Mouse (Mus musculus): ENCODE data around the gene Serpinb7. TPM values are rescaled to one million over a fixed set of nuclear protein-coding genes. Genes with fewer than 3 reads are reported as not detected.

Gene Serpinb7
- polyA plus RNA-seq, 1 experiment from 2014 or later: 32.8 TPM

GRCm38 (mm10) chr1:107489577-107489976 lies 90.1 kb downstream of the Serpinb7 start:
- ATAC-seq (ENCODE audit: insufficient number of reproducible peaks, low FRiP score, low TSS enrichment, low read depth): no peak
- Histone ChIP-seq H3K36me3 (no peaks in the 10 kb centered on the region), H3K4me1 (no peaks in the 10 kb centered on the region), H3K9ac (no peak overlapping the region), H3K4me3 (replicated peaks) (no peak overlapping the region), H3K9me3 (replicated peaks) (no peaks in the 10 kb centered on the region), H3K4me2 (replicated peaks) (no peak overlapping the region), H3K27me3 (no peaks in the 10 kb centered on the region), H3K27ac (replicated peaks) (no peak overlapping the region)
- 42% methylated on average over 8 of the region's 8 CpGs for WGBS

GRCm38 (mm10) chr1:107496789-107497188 lies 97.3 kb downstream of the Serpinb7 start:
- no peak overlapping the region for H3K27ac ChIP-seq (replicated peaks)
- ATAC-seq (ENCODE audit: insufficient number of reproducible peaks, low FRiP score, low TSS enrichment, low read depth): no peak
- H3K27me3 ChIP-seq: no peaks in the 10 kb centered on the region
- H3K4me3 ChIP-seq (replicated peaks): no peak overlapping the region
- WGBS: 53% methylated on average over 2 of the region's 2 CpGs
- no peaks in the 10 kb centered on the region for H3K36me3 ChIP-seq
- no peaks in the 10 kb centered on the region for H3K4me1 ChIP-seq
- H3K9me3 ChIP-seq (replicated peaks): no peaks in the 10 kb centered on the region
- H3K9ac ChIP-seq: no peak overlapping the region
- no peak overlapping the region for H3K4me2 ChIP-seq (replicated peaks)

GRCm38 (mm10) chr1:107502025-107502424 lies 102.6 kb downstream of the Serpinb7 start:
- Histone ChIP-seq H3K4me1 (no peaks in the 10 kb centered on the region), H3K4me2 (replicated peaks) (no peak overlapping the region), H3K36me3 (no peaks in the 10 kb centered on the region), H3K4me3 (replicated peaks) (no peak overlapping the region), H3K27ac (replicated peaks) (no peak overlapping the region), H3K9ac (no peak overlapping the region), H3K9me3 (replicated peaks) (no peaks in the 10 kb centered on the region), H3K27me3 (no peaks in the 10 kb centered on the region)
- no peak for ATAC-seq (ENCODE audit: insufficient number of reproducible peaks, low FRiP score, low TSS enrichment, low read depth)

Other genes starting within 250 kb of the Serpinb7 start
- gene Serpinb3b, start 121.3 kb upstream of the Serpinb7 start, polyA plus RNA-seq (2015; fragmentation: Nextera tagmentation; extraction: Ambion mirVana): 6.2 and 7.4 TPM in 2 replicates
- 4.1 and 5.2 TPM in 2 replicates for gene Serpinb3c, start 121.3 kb upstream of the Serpinb7 start, polyA plus RNA-seq (2015; fragmentation: Nextera tagmentation; extraction: Ambion mirVana)
- 22.3 and 34.7 TPM in 2 replicates for gene Serpinb11, start 38.5 kb upstream of the Serpinb7 start, polyA plus RNA-seq (2015; fragmentation: Nextera tagmentation; extraction: Ambion mirVana)
- gene Serpinb2, start 111.8 kb downstream of the Serpinb7 start, polyA plus RNA-seq (2015; fragmentation: Nextera tagmentation; extraction: Ambion mirVana): 13.2 and 15.2 TPM in 2 replicates
- 12.8 and 20.2 TPM in 2 replicates for gene Serpinb8, start 190.4 kb downstream of the Serpinb7 start, polyA plus RNA-seq (2015; fragmentation: Nextera tagmentation; extraction: Ambion mirVana)

Measured in embryonic facial prominence, embryonic 15.5 days (tissue).